Mouse (Mus musculus) midbrain, embryonic 16.5 days (tissue): ENCODE measurements around the gene Duox1. TPM values are rescaled to one million over a fixed set of nuclear protein-coding genes. Genes with fewer than 3 reads are reported as not detected.

Experiments
- ATAC-seq: fragments of 200-750 bp; cut with Nextera tagmentation; 2 replicates; pipeline ENCODE4 v1.8.0; 2017; ENCODE audit warnings: moderate TSS enrichment
- H3K27ac ChIP-seq: fragments of 300-500 bp; sonication (generic); 2 replicates; pipeline ENCODE4 v1.5.1; 2014; ENCODE audit warnings: mild to moderate bottlenecking, low read length, mixed read lengths
- H3K27me3 ChIP-seq: fragments of 300-500 bp; sonication (generic); 2 replicates; pipeline ENCODE4 v1.6.1; 2014; ENCODE audit warnings: low read depth, low read length, mixed read lengths; ENCODE audit not compliant: control insufficient read depth, insufficient read depth
- H3K36me3 ChIP-seq: fragments of 300-500 bp; sonication (generic); 2 replicates; pipeline ENCODE4 v1.6.1; 2014; ENCODE audit warnings: mild to moderate bottlenecking, low read length, moderate library complexity, mixed read lengths; ENCODE audit not compliant: control insufficient read depth, insufficient read depth
- H3K4me1 ChIP-seq: fragments of 300-500 bp; sonication (generic); 2 replicates; pipeline ENCODE4 v1.6.1; 2014; ENCODE audit warnings: mild to moderate bottlenecking, low read length, mixed read lengths; ENCODE audit not compliant: control insufficient read depth, insufficient read depth
- H3K4me2 ChIP-seq: fragments of 300-500 bp; sonication (generic); 2 replicates; pipeline ENCODE4 v1.6.1; 2014; ENCODE audit warnings: mild to moderate bottlenecking, low read length, mixed read lengths
- H3K4me3 ChIP-seq: fragments of 300-500 bp; sonication (generic); 2 replicates; pipeline ENCODE4 v1.5.1; 2014; ENCODE audit warnings: low read depth, mild to moderate bottlenecking, low read length, moderate library complexity, mixed read lengths
- H3K9ac ChIP-seq: fragments of 300-500 bp; sonication (generic); 2 replicates; pipeline ENCODE4 v1.6.1; 2014; ENCODE audit warnings: low read depth, low read length, mixed read lengths
- H3K9me3 ChIP-seq: fragments of 300-500 bp; sonication (generic); replicated peaks from 2 replicates; pipeline ENCODE4 v1.6.1; 2014; ENCODE audit warnings: mild to moderate bottlenecking, low read length, mixed read lengths; ENCODE audit not compliant: control insufficient read depth, poor library complexity, severe bottlenecking
- WGBS: fragments of 180-500 bp; shearing (Covaris S2); extraction: QIAGEN DNeasy Blood & Tissue Kit; methylation state at CpG from one replicate; pipeline ENCODE4 v1.1.7; 2014; 5-methylcytosine and 5-hydroxymethylcytosine counted together
- polyA plus RNA-seq: library from polyadenylated mRNA; unstranded; fragments of >200 nt; fragmentation: Nextera tagmentation; extraction: Ambion mirVana; gene quantifications from 2 replicates; pipeline ENCODE4 v1.2.1, GENCODE M21; 2015

The Duox1 gene
- polyA plus RNA-seq, 1 experiment from 2014 or later, result 0.11 TPM

DNA sequence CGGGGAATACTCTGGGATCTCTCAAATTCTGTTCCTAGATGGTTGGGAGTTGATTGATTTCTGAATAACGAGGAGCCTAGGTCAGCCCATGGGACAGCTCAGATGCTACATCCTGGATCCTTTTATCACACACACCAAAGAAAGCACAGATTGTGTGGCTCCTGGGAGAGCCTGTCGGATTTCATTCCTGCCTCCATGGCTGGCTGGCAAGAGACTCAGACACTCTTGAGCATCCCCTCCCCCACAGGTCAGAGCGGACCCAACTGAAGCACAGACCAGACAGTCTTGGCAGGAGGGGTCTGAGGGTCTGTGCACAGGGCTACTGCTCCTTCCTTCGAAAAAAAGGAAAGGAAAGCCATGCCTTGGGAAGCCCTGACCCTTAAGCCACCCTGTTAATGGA lies 51.2 kb downstream of the Duox1 start:
- Histone ChIP-seq H3K4me3 (peak overlapping the region; percentile 95), H3K4me1 (peaks cover 26% of the 10 kb centered on the region), H3K27me3 (no peaks in the 10 kb centered on the region), H3K9ac (peak overlapping the region; percentile 42), H3K36me3 (0 out of 2 replicates have a peak, but pooled peaks cover 6% of the 10 kb centered on the region), H3K9me3 (no peaks in the 10 kb centered on the region), H3K27ac (no peak overlapping the region), H3K4me2 (peak overlapping the region; percentile 87)
- ATAC-seq, result no peak
- 22% methylated on average over 5 of the region's 5 CpGs for WGBS

DNA sequence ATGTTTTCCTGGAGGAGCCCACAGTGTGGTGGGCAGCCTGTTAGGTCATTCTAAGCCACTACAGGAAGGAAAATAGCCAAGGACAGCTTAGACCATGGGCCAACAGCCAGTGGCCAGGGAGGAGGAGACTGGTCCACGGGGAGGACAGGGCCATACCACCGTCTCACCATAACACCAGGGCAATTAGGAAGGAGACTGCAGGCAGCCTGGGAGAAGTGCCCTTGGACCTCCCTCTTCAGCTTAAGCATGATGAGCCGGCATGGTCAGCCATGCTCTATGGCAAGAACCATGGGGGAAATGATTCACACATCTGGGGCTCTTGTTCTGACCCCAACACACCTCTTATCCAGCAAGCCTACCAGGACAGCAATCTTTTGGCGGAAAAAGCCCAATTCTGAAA lies 51.7 kb downstream of the Duox1 start:
- H3K27ac ChIP-seq, result peak overlapping the region; percentile 33; the same call in 1 of the 2 replicates
- WGBS, result 32% methylated on average over 4 of the region's 4 CpGs

DNA sequence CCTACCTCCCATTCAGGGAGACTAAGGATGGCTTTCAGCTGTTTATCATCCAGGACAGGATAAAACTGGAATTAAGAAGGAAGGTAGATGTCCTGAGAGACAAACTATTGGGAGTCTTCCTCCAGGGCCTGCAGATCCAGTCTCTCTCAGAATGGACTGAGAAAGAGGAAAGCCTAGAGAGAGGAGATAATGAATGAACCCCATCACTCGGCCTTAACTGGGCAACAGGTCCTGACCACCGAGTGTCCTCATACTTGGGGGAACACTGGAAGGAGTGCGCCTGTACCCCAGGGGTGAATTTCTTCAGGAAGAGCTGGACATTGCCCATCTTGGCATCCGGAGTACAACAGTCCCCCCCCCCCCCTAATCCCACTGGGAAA lies 52.2 kb downstream of the Duox1 start:
- Histone ChIP-seq H3K4me3 (peak overlapping the region; percentile 95), H3K4me2 (peak overlapping the region; percentile 87), H3K9ac (peak overlapping the region; percentile 96), H3K36me3 (0 out of 2 replicates have a peak, but pooled peaks cover 6% of the 10 kb centered on the region), H3K4me1 (peaks cover 26% of the 10 kb centered on the region), H3K27me3 (no peaks in the 10 kb centered on the region), H3K27ac (no peak overlapping the region), H3K9me3 (no peaks in the 10 kb centered on the region)
- WGBS, result 3% methylated on average over 4 of the region's 4 CpGs
- ATAC-seq, result no peak

More for the DNA sequence above, 51.7 kb downstream of the Duox1 start:
- peaks cover 26% of the 10 kb centered on the region for H3K4me1 ChIP-seq
- H3K4me2 ChIP-seq, result peak overlapping the region; percentile 87
- peak overlapping the region; percentile 95 for H3K4me3 ChIP-seq
- H3K9ac ChIP-seq, result peak overlapping the region; percentile 96
- no peaks in the 10 kb centered on the region for H3K27me3 ChIP-seq
- ATAC-seq, result no peak
- H3K36me3 ChIP-seq, result 0 out of 2 replicates have a peak, but pooled peaks cover 6% of the 10 kb centered on the region
- no peaks in the 10 kb centered on the region for H3K9me3 ChIP-seq

DNA sequence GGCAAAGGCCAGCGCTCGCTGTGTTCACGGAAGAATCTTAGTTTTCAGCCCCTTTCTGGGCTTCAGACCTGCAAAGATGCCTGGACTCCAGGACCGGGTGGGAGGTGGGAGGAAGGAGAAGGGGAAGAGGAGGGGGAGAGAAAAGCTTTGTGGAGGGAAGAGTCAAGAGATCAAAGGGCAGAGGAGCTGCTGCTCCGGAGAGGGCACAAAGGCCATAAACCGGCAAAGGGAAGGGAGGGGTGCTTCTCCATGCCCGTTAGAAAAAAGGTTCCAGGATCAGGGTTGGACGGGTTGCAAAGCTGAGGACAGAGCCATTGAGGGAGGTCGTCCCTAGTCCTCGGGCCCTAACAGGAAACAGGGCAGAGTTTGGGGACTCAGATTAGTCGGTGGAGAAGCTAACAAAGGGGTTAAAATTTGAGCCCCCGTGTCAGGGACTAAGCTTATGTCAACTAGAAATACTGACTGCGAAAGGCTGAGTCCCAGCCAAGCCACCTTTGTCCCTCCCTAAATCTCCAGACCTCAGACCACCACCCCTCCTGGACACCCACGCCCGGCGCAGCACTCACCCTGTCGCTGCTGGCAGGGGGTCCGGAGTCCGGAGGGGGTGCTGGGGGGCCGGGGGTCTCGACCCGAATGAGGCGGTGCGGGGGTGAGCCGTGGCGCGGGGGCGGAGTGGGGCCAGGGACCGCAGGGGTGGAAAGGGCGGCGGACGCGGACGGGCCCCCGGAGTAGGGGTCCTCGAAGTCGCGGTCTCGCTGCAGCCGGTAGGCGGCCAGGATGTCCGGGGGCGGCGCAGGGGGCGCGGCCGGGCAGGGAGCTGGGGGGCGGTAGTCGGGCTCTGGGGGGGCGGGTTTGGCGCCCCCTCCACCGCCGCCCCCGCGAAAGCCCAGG lies 52.9 kb downstream of the Duox1 start:
- Histone ChIP-seq H3K27me3 (no peaks in the 10 kb centered on the region), H3K4me3 (peak overlapping the region; percentile 95), H3K27ac (peak overlapping the region; percentile 65), H3K36me3 (0 out of 2 replicates have a peak, but pooled peaks cover 3% of the 10 kb centered on the region), H3K9ac (peak overlapping the region; percentile 96), H3K9me3 (no peaks in the 10 kb centered on the region), H3K4me2 (peak overlapping the region; percentile 87), H3K4me1 (peaks cover 26% of the 10 kb centered on the region)
- peak; percentile 66 for ATAC-seq
- whole genome bisulfite sequencing, result under 1% methylated on average over 36 of the region's 55 CpGs

DNA sequence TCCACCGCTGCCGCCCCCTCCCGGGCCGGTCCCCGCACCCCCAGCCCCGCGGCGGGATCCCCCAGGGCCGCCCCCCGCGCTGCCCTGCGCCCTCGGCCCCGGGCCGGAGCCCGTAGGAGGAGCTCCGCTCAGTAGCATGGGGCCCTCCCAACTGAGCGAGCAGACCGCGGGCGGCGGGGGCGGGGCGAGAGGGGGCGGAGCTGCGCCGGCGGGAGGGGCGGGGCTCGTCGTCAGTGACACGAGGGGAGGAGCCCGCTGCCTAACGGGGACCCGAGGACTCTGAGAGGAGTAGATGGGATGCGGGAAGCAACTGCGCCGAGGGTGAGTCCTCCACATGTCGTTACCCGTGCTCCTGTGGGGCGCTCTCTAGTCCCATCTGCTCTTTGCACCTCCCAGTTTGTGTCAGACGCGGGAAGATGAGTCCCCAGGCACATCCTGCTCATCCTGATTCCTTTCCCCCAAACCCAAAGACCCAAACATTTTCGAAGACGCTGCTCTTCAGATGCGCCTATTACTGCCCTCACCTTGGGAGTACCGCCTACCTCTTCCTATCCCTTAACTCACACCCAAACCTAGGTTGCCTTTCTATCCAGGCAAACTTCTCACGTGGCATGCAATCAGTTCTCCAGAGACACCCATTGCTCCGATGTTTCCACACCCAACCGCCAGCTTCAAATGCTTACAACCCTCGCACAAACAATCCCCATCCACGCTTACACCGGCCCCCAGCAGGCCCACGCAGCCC lies 53.7 kb downstream of the Duox1 start, which contains the start of gene Shf:
Shf (minus strand) TSS at position 168 of the 745 bp plus-strand sequence.
- no peaks in the 10 kb centered on the region for H3K36me3 ChIP-seq
- no peaks in the 10 kb centered on the region for H3K27me3 ChIP-seq
- peak within 1 kb of the TSS; percentile 87 for H3K4me2 ChIP-seq
- H3K9me3 ChIP-seq, result no peaks in the 10 kb centered on the region
- peaks cover 26% of the 10 kb centered on the region for H3K4me1 ChIP-seq
- H3K27ac ChIP-seq, result peak within 1 kb of the TSS; percentile 65
- H3K4me3 ChIP-seq, result peak within 1 kb of the TSS; percentile 95
- WGBS, result 2% methylated on average over 28 of the region's 54 CpGs
- peak within 1 kb of the TSS; percentile 96 for H3K9ac ChIP-seq
- ATAC-seq, result peak; percentile 88

DNA sequence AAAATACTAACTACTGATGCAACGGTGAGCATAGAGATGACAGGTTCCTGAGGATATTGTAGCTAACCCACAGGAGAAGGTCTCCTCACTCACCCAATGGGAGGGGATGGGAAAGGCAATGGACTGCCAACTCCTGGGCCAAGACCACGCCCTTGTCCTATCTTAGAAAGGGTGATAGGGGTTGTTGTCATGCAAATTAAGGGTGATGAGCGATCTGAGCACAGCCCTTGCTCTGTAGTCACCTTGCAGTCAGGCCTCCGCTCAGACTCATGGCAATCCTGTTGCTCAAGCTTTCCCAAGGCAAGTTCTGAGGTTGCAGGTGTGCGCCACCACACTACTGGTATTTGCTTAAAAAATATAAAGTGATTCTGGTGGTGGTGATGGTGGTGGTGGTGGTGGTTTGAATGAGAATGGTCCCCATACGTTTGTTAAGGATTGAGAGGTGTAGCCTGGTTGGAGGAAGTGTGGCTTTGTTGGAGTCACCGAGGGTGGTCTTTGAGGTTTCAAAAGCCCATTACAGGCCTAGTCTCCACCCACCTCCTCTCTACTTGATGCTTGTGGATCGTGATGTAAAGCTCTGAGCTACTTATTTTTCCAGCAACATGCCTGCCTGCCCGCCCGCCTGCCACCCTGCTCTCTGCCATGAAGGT lies 54.8 kb downstream of the Duox1 start:
- H3K9me3 ChIP-seq, result no peaks in the 10 kb centered on the region
- H3K9ac ChIP-seq, result no peak overlapping the region
- no peaks in the 10 kb centered on the region for H3K36me3 ChIP-seq
- H3K27me3 ChIP-seq, result no peaks in the 10 kb centered on the region
- H3K4me1 ChIP-seq, result peaks cover 26% of the 10 kb centered on the region
- ATAC-seq, result no peak
- H3K27ac ChIP-seq, result no peak overlapping the region
- H3K4me2 ChIP-seq, result peak overlapping the region; percentile 87
- 28% methylated on average over 10 of the region's 10 CpGs for WGBS
- no peak overlapping the region for H3K4me3 ChIP-seq

DNA sequence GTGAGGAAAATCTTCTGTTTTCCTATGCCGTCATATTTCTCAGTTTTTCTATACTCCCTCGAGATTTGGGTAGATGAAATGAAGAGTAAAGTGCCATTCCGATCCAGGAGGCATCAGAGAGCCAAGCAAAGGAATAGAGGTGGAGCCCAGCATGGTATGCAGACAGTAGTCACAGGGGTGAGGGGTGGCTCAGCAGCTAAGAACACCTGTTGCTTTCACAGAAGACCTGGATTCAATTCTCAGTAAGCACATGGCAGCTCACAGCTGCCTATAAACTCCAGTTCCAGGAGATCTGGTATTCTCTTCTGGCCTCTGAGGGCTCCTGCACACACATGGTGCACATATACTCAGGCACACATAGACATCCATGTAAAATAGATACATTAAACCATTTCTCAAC lies 56.6 kb downstream of the Duox1 start:
- no peak for ATAC-seq
- Histone ChIP-seq H3K27ac (no peak overlapping the region), H3K4me1 (peaks cover 15% of the 10 kb centered on the region), H3K9ac (no peak overlapping the region), H3K27me3 (no peaks in the 10 kb centered on the region), H3K4me3 (no peak overlapping the region), H3K36me3 (no peaks in the 10 kb centered on the region), H3K9me3 (no peaks in the 10 kb centered on the region), H3K4me2 (no peak overlapping the region)
- 68% methylated on average over 3 of the region's 3 CpGs for WGBS

DNA sequence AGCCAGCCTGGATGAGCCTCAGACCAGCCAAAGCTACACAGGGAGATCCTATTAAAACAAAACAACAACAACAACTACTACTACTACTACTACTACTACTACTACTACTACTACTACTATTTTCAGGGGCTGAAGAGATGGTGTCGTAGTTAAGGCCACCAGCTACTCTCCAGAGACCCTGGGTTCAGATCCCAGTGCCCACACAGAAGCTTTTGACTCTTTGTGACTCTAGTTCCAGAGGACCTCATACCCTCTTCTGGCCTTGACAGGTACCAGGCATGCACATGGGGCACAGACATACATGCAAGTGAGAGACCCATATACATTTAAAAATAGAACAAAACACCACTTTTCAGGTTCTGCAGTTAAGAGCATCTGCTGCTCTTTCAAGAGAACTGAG lies 57.1 kb downstream of the Duox1 start:
- Histone ChIP-seq H3K4me3 (no peak overlapping the region), H3K9me3 (no peaks in the 10 kb centered on the region), H3K4me1 (peaks cover 11% of the 10 kb centered on the region), H3K4me2 (no peak overlapping the region), H3K27ac (no peak overlapping the region), H3K27me3 (no peaks in the 10 kb centered on the region), H3K9ac (no peak overlapping the region), H3K36me3 (no peaks in the 10 kb centered on the region)
- no peak for ATAC-seq
- WGBS, result 89% methylated on average over 1 of the region's 1 CpGs
